Mouse (Mus musculus) MEL (cell line): ENCODE results near the gene Garem2.

Experiments used
- MAX ChIP-seq: IDR thresholded peaks from 2 replicates; pipeline ENCODE4 v1.6.1; 2011; ENCODE audit warnings: low read length, improper control_type of control experiment
- MEF2A ChIP-seq: IDR thresholded peaks from 2 replicates; pipeline ENCODE4 v1.6.1; 2014; ENCODE audit warnings: low read depth, mild to moderate bottlenecking, inconsistent platforms, low read length, improper control_type of control experiment; ENCODE audit not compliant: poor library complexity, insufficient replicate concordance, severe bottlenecking; ENCODE audit errors: extremely low read depth

DNA sequence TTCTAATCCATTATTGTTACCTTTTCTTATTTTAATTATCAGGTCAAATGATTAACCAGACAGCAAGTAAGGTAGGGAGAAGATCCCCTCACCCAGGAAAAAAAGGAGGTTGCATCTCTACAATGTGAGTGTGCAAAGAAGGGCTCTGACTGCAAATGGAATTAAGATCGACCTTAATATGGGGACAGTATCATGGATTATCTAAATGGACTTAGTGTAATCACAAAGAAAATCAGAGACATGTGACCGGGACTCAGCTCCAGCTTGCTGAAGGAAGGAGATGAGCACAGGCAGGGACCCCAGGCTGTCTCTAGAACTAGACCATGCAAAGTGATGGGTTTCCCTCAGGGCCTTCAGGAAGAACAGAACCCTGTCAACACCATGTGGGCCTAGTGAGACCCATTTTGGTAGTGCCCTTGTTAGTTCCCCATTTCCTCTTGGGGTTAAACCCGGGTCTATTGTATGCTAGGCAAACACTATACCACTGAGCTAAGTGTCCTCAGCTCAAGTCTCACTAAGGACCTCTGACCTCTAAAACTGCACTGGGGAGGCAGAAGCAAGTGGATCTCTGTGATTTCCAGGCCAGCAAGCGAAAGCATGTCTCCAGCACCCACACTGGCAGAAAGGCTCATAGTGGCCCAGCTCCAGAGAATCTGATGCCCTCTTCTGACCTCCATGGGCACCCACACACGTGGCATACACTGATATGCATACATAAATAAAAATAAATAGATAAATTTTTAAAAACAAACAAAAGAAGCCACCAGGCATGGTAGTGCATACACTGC, 43.4 kb downstream of the Garem2 start:
- no peak for TF ChIP-seq MEF2A
- TF ChIP-seq MAX = no peak
